Mouse (Mus musculus) brain, embryonic 14.5 days (tissue): Measurements from ENCODE around the gene Ube2n. TPM values are rescaled to one million over a fixed set of nuclear protein-coding genes. Genes with fewer than 3 reads are reported as not detected.

Source experiments
- DNase-seq: peaks from one replicate; pipeline ENCODE4 v3.0.0-alpha.2; 2011; ENCODE audit warnings: low read depth
- CTCF ChIP-seq: fragments of 200-500 bp; IDR thresholded peaks from 2 replicates; pipeline ENCODE4 v1.5.1; 2012; ENCODE audit warnings: inconsistent platforms, mild to moderate bottlenecking, moderate library complexity, borderline replicate concordance; ENCODE audit not compliant: insufficient read depth, insufficient read length; ENCODE audit errors: extremely low read depth
- POLR2A ChIP-seq: fragments of 200-500 bp; IDR thresholded peaks from 2 replicates; pipeline ENCODE4 v1.6.1; 2012; ENCODE audit warnings: mild to moderate bottlenecking, inconsistent platforms, borderline replicate concordance; ENCODE audit not compliant: poor library complexity, insufficient read depth, insufficient read length, severe bottlenecking; ENCODE audit errors: extremely low read depth
- polyA plus RNA-seq: library from polyadenylated mRNA; depleted of rRNA; stranded (reverse); fragments of >200 nt; gene quantifications from 2 replicates; pipeline ENCODE4 v1.2.3, GENCODE M21; 2012; rRNA removed

Ube2n gene
- polyA plus RNA-seq, 1 experiment: 231 TPM

DNA sequence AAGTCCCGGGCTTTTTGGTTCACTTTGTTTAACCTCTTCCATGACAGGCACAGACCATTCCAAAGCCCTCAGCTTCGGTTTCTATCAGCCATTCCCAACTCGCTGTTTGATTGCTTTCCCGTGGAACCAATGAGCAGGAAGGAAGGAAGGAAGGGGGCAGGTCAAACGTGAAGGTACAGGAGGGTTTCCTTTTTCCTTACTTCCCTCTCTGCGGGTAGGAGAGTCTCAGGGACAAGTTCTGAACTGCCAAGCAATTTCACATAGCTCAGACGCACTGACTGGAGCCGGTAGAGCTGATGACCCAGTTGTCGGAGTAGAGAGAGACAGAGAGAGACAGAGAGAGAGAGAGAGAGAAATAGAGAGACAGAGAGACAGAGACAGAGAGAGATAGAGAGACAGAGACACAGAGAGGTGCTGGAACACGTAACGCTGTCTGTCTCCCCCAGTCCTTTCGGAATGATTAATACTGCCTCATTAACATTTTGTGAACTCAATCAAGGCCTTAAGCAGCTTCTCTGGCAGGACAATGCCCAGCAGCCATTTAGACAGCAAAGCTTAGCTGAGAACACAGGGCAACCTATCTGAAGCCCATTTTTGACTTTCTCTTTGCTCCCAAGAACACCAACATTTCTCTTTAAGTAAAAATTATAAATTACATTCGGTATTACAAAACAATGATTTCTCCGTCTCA, 62.1 kb downstream of the Ube2n start:
- no peak for TF ChIP-seq POLR2A
- peak; percentile 51 for DNase-seq

DNA sequence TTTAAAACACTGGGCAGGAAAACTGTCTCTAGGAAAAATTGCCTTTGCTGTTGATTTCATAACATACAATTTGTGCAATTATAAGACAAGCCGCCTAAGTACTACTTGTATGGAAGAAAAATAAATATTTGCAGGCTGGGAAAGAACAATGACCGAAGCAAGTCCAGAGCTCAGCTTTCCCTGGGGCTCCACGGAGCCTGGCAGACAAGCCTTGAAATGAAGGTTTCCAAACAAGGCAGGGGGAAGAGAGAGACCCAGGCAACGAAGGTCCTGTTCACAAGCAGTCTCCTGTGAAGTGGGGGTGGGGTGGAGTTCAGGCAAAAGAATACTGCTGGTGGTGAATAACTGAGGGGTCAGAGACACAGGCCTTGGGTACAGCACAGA, 62.6 kb downstream of the Ube2n start:
- DNase-seq: peak; percentile 43
- TF ChIP-seq CTCF (no peak), POLR2A (no peak)

DNA sequence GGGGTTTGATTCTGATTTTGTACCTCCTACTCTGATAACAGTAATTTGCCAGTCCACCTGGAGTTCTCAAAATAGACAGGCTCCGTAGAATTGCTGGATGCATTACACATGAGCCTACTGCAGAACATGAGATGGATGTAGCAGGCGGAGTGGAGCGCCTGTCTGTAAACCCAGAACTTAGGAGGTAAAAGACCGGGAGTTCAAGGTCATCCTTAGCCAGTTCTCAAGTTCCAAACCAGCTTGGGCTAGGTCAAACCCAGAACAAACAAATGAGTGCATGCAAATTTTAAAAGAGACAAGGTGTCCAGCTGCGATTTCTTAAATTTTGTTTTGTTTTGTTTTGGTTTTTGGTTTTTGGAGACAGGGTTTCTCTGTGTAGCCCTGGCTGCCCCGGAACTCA, 70.6 kb downstream of the Ube2n start:
- TF ChIP-seq CTCF (no peak), POLR2A (no peak)
- no peak for DNase-seq

DNA sequence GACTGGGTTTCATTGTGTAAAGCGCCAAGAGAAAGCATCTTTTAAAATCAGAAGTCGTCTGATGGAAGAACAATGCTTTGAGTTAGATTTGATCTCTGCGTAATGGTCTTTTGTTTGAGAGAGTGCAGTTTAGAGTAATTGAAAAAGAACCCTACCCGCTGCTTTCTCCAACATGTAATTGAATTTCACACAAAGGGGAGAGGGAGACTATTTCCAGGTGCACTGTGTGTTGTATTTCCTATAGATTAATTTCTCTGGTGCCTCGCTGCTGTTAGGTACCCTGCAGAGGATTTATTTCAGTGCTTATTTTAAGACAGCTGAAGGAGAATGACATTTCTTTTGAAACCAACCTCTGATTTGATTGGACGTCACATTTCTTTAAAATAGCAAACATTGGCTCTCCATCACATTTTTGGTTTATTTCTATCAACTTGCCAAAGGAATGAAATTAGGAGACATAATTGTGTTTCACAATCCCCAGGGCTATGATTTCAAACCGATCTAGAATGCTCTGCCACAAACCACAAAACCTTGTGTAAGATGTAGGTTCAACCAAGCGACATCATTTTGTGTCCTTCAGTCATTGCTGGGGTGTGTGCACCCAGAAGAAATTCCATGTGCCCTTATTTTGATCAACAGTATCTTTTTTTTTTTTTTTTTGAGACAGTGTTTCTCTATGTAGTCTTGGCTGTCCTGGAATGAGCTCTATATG, 72.7 kb downstream of the Ube2n start:
- TF ChIP-seq POLR2A (no peak), CTCF (no peak)
- peak; percentile 59 for DNase-seq

GRCm38 (mm10) chr10:95589196-95589595, 74.3 kb downstream of the Ube2n start:
- no peak for TF ChIP-seq POLR2A
- TF ChIP-seq CTCF: no peak

GRCm38 (mm10) chr10:95590196-95590595, 75.3 kb downstream of the Ube2n start:
- TF ChIP-seq CTCF: no peak
- TF ChIP-seq POLR2A: no peak
- no peak for DNase-seq

More at GRCm38 (mm10) chr10:95589196-95589595, 74.3 kb downstream of the Ube2n start:
- no peak for DNase-seq

DNA sequence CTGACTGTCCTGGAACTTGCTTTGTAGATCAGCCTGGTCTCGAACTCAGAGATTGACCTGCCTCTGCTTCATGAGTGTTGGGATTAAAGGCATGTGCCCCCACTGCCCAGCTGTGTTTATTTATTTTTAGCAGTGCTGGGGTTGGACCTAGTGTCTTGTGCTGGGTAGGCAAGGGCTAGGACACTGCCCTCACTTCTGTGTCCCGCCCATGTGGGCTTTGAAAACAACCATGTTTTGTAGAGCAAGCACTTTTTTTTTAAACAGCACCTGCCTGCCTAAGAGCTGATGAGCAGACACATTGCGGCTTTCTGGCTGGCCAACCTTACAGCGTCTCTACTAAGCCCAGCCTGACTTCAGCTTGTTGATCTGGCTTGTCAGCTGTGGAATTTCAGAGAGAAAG, 76.3 kb downstream of the Ube2n start:
- TF ChIP-seq POLR2A: no peak
- TF ChIP-seq CTCF: no peak
- no peak for DNase-seq

DNA sequence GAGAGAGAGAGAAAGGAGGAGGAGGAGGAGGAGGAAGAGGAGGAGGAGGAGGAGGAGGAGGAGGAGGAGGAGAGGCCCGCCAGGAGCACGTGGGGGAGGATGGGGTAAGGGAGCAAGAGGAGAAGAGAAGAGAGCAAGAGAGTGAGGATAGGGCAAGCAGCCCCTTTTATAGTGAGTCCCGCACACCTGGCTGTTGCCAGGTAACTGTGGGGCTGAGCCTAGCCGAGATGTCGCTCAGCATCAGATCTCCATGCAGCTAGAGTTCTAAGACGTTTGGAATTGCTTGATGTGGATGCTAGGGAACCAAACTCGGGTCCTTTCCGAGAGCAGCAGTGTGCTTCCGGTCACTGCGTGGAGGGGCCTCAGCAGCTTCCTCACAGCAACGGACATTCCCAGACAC, 79.5 kb downstream of the Ube2n start:
- TF ChIP-seq CTCF: no peak
- no peak for TF ChIP-seq POLR2A
- DNase-seq: no peak

Other genes with a start within 250 kb of the Ube2n start
- gene Cradd, start 191.0 kb upstream of the Ube2n start, polyA plus RNA-seq: 10.1 and 10.8 TPM in 2 replicates
- gene Socs2, start 98.0 kb upstream of the Ube2n start, polyA plus RNA-seq: 57.4 and 59.4 TPM in 2 replicates
- gene Mrpl42, start 13.2 kb upstream of the Ube2n start, polyA plus RNA-seq: 138 and 177 TPM in 2 replicates
- 53.4 and 64.6 TPM in 2 replicates for gene Nudt4, start 49.0 kb downstream of the Ube2n start, polyA plus RNA-seq
- gene Anapc15-ps, start 158.3 kb downstream of the Ube2n start, polyA plus RNA-seq: 0.34 and 0.49 TPM in 2 replicates